Mouse (Mus musculus): ENCODE data around the gene Scd4. TPM values are rescaled to one million over a fixed set of nuclear protein-coding genes. Genes with fewer than 3 reads are reported as not detected.
A peak's percentile ranks its signal among the peaks of the same experiment; 100 is the strongest.

Scd4 gene
- polyA plus RNA-seq, 1 experiment, result 0.97 TPM

DNA sequence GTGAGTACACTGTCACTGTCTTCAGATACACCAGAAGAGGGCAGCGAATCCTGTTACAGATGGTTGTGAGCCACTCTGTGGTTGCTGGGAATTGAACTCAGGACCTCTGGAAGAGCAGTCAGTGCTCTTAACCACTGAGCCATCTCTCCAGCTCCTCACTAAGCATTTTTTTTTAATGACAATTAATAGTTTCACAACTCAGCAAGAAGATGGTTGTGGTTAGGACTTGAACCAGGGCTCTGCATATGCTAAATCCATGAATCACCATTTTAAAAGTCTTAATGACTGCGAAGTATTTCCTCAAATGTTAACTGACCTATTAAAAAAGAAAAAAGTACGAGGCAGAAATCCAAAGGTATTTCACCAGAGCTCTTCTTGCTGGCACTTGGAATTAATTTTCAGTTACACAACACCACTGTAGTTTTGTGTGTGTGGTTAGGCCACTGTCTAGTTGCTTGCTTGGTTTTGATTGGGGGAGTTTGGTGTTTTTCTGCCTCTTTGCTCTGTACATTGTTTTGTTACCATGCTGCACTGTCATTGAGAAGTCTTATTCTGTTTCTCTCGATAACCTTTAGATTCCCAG is 54.3 kb downstream of the Scd4 start:
- DNase-seq, result no peak
- Histone ChIP-seq H3K4me1 (ENCODE audit: control insufficient read depth, insufficient read depth, low read length) (peaks cover 5% of the 10 kb centered on the region; the same call in 1 of the 2 replicates), H3K4me3 (replicated peaks; ENCODE audit: extremely low read depth, low read depth, low read length) (no peak overlapping the region)
- no peak for TF ChIP-seq POLR2A (IDR thresholded peaks at IDR 0.05; ENCODE audit: borderline replicate concordance, extremely low read depth, low read depth, low read length)
- TF ChIP-seq CTCF (IDR thresholded peaks at IDR 0.05; ENCODE audit: insufficient read depth, low read length), result no peak
- 67% methylated on average over 4 of the region's 4 CpGs for WGBS

DNA sequence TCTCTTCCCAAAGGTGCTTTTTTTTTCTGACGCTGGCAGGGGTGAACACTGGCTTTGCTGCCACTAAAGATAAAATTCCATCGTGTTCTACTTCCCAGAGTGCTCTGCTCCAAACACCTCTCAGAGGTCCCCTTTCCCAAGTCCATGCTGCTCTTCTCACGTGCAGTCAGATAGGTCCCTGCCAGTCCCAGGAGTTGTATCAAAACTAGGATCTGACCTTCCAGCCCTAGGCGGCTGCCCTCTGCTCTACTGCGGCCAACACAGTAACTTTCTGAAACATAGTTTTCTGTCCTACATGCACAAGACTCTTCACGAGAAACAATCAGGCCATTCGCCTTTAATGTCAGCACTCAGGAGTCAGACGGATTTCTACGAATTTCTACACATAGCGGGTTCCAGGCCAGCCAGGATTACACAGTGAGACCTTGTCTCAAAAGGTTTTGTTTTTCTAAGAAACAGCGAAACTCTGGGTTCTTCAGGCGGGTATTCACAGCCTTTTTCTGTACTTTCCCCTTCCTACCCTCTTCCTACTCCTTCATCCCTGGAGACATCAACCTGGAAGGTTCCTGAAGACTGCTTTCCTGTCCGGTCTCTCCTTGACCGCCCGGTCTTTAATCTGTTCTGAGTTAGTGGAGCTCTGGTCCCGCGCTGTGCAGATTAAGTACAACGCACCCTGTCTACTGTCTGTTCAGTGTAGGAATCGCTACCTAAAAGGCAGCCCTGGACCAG is 55.0 kb downstream of the Scd4 start:
- 20% methylated on average over 19 of the region's 19 CpGs for WGBS
- no peak for DNase-seq
- Histone ChIP-seq H3K4me3 (replicated peaks; ENCODE audit: extremely low read depth, low read depth, low read length) (peak overlapping the region; percentile 64), H3K4me1 (ENCODE audit: control insufficient read depth, insufficient read depth, low read length) (peaks cover 5% of the 10 kb centered on the region; the same call in 1 of the 2 replicates)
- TF ChIP-seq CTCF (IDR thresholded peaks at IDR 0.05; ENCODE audit: insufficient read depth, low read length), result no peak
- no peak for TF ChIP-seq POLR2A (IDR thresholded peaks at IDR 0.05; ENCODE audit: borderline replicate concordance, extremely low read depth, low read depth, low read length)

DNA sequence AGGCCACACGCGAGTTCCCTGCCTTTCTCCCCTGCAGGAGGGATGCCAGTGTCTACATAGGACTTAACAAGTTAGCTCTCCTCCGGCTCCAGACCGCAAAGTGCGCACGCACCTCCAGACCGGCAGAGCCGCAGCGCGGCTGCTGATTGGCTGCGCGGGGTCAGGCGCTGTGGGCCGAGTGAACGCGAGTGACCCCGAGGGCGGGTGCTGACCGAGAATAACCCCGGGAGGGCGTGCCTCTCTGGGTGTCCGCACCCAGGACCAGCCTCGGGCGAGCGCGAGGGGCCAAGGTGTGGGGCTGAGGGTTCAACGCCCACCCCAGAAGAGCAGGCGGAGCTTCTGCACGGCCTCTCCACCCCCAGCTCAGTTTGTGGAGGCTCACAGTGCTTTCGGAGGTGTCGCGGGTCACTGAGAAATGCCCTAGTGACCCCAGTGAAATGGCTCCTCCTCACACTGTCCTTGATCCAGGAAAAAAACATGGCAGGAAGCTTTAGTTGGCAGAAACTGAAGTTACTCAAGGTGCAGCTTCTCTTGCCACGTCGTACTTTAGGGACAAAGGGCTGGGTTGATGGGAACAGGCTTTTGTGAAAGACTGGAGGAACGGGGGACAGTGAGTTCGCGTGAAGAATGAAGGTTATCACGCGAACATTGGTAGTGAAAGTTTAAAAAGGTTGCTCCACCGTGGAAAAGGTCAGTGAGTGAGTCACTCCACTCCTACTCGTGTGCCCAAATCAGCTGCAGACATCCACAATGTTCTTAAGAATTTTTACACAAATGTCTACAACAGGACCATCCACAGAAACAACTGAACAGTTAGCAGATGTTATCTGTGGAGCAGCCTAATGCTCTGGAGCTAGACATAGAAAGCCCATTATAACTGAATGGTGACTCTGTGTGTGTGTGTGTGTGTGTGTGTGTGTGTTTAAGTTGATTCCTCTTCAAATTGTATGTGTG is 55.9 kb downstream of the Scd4 start:
- peak; percentile 96 for DNase-seq
- H3K4me1 ChIP-seq (ENCODE audit: control insufficient read depth, insufficient read depth, low read length), result peaks cover 5% of the 10 kb centered on the region; the same call in 1 of the 2 replicates
- WGBS, result 2% methylated on average over 41 of the region's 41 CpGs
- TF ChIP-seq POLR2A (IDR thresholded peaks at IDR 0.05; ENCODE audit: borderline replicate concordance, extremely low read depth, low read depth, low read length), result peak; percentile 89; the same call in 1 of the 2 replicates
- no peak for TF ChIP-seq CTCF (IDR thresholded peaks at IDR 0.05; ENCODE audit: insufficient read depth, low read length)
- H3K4me3 ChIP-seq (replicated peaks; ENCODE audit: extremely low read depth, low read depth, low read length), result peak overlapping the region; percentile 69

DNA sequence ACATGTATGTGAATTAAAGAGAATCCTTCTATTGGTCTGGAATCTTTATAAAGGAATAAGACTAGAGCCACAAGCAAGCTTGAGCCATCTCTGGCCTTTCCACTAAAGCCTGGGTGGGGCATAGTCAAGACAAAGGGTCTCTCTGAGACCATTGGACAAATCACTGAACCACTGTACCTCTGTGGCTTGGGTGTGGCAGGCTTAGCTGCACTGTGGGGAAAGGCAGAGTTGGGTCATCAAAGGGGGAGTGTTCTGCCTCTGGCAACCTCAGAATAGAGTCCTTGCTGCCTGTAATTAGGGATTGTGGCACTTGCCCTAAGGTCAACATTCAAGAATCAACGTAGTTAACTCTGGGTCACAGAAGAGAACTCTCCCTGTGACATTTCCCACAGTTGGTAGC is 56.6 kb downstream of the Scd4 start:
- 48% methylated on average over 1 of the region's 1 CpGs for WGBS
- DNase-seq, result no peak
- no peak for TF ChIP-seq CTCF (IDR thresholded peaks at IDR 0.05; ENCODE audit: insufficient read depth, low read length)
- Histone ChIP-seq H3K4me3 (replicated peaks; ENCODE audit: extremely low read depth, low read depth, low read length) (no peak overlapping the region), H3K4me1 (ENCODE audit: control insufficient read depth, insufficient read depth, low read length) (peaks cover 5% of the 10 kb centered on the region; the same call in 1 of the 2 replicates)

DNA sequence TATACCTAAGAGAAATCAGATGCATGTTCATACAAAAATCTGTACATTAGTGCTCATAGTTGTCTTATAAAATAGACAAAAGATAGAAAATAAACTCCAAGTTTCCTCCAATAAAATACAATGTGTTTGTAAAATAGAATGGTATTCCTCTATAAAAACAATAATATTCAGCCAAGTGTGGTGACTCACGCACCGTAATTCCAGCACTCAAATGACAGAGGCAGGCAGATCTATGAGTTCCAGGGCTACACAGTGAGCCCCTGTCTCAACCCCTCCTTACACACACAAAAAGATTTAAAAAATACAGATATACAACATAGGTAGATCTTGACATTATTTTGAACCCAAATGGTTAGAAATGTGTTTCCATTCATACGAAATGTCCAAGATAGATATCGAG is 59.0 kb downstream of the Scd4 start:
- TF ChIP-seq CTCF (IDR thresholded peaks at IDR 0.05; ENCODE audit: insufficient read depth, low read length) (no peak), POLR2A (IDR thresholded peaks at IDR 0.05; ENCODE audit: borderline replicate concordance, extremely low read depth, low read depth, low read length) (no peak)
- WGBS, result 85% methylated on average over 4 of the region's 4 CpGs

DNA sequence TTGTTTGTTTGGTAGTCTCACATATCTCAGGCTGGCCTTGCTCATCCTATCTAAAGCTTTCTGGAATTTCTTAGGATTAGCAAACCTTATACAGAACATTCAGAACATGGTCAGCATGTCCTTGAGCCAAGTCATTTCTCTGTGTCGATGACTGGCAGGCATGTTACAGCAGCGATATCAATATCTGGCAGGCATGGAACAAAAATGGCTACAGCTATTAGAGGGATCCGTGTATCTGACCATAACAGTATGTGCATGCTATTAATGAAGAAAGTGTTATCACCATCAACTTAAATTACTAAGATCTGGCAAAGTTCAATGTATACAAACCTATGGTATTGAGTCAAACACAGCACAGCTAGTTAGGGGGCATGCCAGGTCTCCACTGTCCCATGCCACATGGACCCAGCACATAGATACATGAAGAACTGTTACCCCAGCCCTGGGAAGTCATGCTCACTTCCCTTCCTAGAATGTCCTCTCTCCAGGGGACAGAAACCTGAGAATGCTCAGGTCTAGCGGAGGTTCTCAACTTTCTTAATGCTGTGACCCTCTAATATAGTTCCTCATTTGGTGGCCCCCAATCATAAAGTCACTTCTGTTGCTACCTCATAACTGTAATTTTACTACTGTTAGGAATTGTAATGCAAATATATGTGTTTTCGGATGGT is 59.6 kb downstream of the Scd4 start:
- DNase-seq, result no peak
- TF ChIP-seq POLR2A (IDR thresholded peaks at IDR 0.05; ENCODE audit: borderline replicate concordance, extremely low read depth, low read depth, low read length), result no peak
- TF ChIP-seq CTCF (IDR thresholded peaks at IDR 0.05; ENCODE audit: insufficient read depth, low read length), result no peak
- H3K4me3 ChIP-seq (replicated peaks; ENCODE audit: extremely low read depth, low read depth, low read length), result no peak overlapping the region
- peaks cover 5% of the 10 kb centered on the region; the same call in 1 of the 2 replicates for H3K4me1 ChIP-seq (ENCODE audit: control insufficient read depth, insufficient read depth, low read length)
- WGBS, result 88% methylated on average over 5 of the region's 5 CpGs

More for the DNA sequence above, 59.0 kb downstream of the Scd4 start:
- Histone ChIP-seq H3K4me3 (replicated peaks; ENCODE audit: extremely low read depth, low read depth, low read length) (no peak overlapping the region), H3K4me1 (ENCODE audit: control insufficient read depth, insufficient read depth, low read length) (peaks cover 5% of the 10 kb centered on the region; the same call in 1 of the 2 replicates)
- DNase-seq, result no peak

DNA sequence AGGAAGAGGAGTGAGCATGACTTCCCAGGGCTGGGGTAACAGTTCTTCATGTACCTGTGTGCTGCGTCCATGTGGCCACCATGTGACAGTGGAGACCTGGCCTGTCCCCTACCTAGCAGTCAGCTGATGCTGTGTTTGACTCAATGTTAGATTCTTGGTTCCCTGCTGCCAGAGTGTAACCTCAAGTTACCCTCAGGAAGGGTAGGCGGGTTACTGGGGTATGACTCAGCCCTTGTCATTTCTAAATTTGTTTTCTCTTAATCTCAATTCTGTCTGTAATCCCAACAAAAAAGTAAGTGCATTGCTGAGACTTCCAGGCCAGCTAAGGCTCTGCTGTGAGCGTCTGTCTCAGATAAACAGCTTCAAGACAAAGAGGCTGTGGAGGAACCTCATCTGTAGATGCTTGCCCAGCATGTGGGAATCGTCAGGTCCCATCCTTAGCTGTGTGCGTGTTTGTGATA is 61.1 kb downstream of the Scd4 start:
- DNase-seq, result no peak
- Histone ChIP-seq H3K4me3 (replicated peaks; ENCODE audit: extremely low read depth, low read depth, low read length) (no peak overlapping the region), H3K4me1 (ENCODE audit: control insufficient read depth, insufficient read depth, low read length) (no peaks in the 10 kb centered on the region)
- 43% methylated on average over 5 of the region's 5 CpGs for WGBS
- no peak for TF ChIP-seq CTCF (IDR thresholded peaks at IDR 0.05; ENCODE audit: insufficient read depth, low read length)
- TF ChIP-seq POLR2A (IDR thresholded peaks at IDR 0.05; ENCODE audit: borderline replicate concordance, extremely low read depth, low read depth, low read length), result no peak

DNA sequence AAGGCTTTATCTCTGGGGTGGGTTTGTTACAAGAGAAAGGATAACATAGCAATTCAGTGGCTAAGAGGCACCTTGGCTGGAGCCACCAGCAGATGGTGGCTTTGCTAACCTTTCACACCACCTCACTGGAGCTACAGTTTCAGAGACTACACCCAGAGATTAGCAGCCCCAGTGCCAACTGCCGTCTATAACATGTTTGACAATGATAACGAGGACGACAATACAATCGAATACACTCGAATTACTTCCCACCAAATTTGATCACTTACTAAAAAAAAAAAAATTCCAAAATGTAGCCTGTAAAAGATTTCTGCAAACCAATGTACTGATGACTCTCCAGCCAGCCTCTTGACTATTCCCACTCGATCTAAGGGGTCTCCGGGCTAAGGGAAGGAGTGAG is 62.1 kb downstream of the Scd4 start:
- WGBS, result 63% methylated on average over 7 of the region's 7 CpGs
- no peak for DNase-seq
- TF ChIP-seq POLR2A (IDR thresholded peaks at IDR 0.05; ENCODE audit: borderline replicate concordance, extremely low read depth, low read depth, low read length) (no peak), CTCF (IDR thresholded peaks at IDR 0.05; ENCODE audit: insufficient read depth, low read length) (no peak)

More for the DNA sequence above, 62.1 kb downstream of the Scd4 start:
- no peak overlapping the region for H3K4me3 ChIP-seq (replicated peaks; ENCODE audit: extremely low read depth, low read depth, low read length)
- H3K4me1 ChIP-seq (ENCODE audit: control insufficient read depth, insufficient read depth, low read length), result no peaks in the 10 kb centered on the region

Other genes with a start within 250 kb of the Scd4 start
- 10.2 and 16.1 TPM in 2 replicates for gene Chuk, start 225.6 kb upstream of the Scd4 start, polyA plus RNA-seq (2012; rRNA removed)
- gene Cwf19l1, start 197.2 kb upstream of the Scd4 start, polyA plus RNA-seq (2012; rRNA removed), result 3.6 and 7.5 TPM in 2 replicates
- gene Bloc1s2, start 186.6 kb upstream of the Scd4 start, polyA plus RNA-seq (2012; rRNA removed), result 15.5 and 19.7 TPM in 2 replicates
- gene Pkd2l1, start 140.7 kb upstream of the Scd4 start, polyA plus RNA-seq (2012; rRNA removed), result 0.03 and 0.06 TPM in 2 replicates
- gene Scd3, start 129.8 kb upstream of the Scd4 start, polyA plus RNA-seq (2012; rRNA removed), result 0.14 TPM in 1 of 2 replicates, not detected in the other
- 289 and 384 TPM in 2 replicates for gene Scd2, start 39.4 kb upstream of the Scd4 start, polyA plus RNA-seq (2012; rRNA removed)
- 3,425 and 3,454 TPM in 2 replicates for gene Scd1, start 74.8 kb downstream of the Scd4 start, polyA plus RNA-seq (2012; rRNA removed)
- not detected in 2 replicates for gene Wnt8b, start 160.4 kb downstream of the Scd4 start, polyA plus RNA-seq (2012; rRNA removed)
- 3.6 TPM in 2 replicates for gene Sec31b, start 212.8 kb downstream of the Scd4 start, polyA plus RNA-seq (2012; rRNA removed)
- gene Gm20538, start 219.7 kb downstream of the Scd4 start, polyA plus RNA-seq (2012; rRNA removed), result not detected in 2 replicates
- gene Ndufb8, start 222.3 kb downstream of the Scd4 start, polyA plus RNA-seq (2012; rRNA removed), result 251 and 363 TPM in 2 replicates
- gene Hif1an, start 229.8 kb downstream of the Scd4 start, polyA plus RNA-seq (2012; rRNA removed), result 15.2 and 27.0 TPM in 2 replicates